Mouse (Mus musculus) cerebellum, adult 11-12 months (tissue): ENCODE results near the gene Dock4.

ENCODE experiments used
- DNase-seq: peaks from one replicate; pipeline ENCODE4 v3.0.0; 2022

Gene Dock4

GRCm38 (mm10) chr12:40445648-40446449 is at the start of gene Dock4, which contains the start of gene Zfp277:
Dock4 (plus strand) TSS chr12:40445952.
Zfp277 (minus strand) TSS chr12:40445902.
- peak; percentile 100 for DNase-seq

DNA sequence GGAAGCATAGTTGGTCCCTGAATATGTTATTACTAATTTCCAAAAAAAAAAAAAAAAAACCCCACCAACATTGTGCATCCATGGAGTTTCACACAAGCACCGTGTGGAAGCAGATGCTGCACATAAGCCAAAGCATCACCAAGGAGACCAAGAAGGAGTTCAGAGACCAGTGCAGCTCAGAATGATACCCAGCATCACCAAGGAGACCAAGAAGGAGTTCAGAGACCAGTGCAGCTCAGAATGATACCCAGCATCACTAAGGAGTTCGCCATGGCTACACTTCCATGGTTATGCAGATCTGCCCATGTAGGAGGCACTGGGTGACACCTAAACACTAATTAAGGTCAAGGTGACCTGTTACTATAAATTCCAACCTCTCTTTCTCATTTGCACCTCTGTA is 46.8 kb upstream of the Dock4 start:
- DNase-seq: no peak

- no peak for DNase-seq
Observed at GRCm38 (mm10) chr12:40399386-40399785, 46.4 kb upstream of the Dock4 start.

DNA sequence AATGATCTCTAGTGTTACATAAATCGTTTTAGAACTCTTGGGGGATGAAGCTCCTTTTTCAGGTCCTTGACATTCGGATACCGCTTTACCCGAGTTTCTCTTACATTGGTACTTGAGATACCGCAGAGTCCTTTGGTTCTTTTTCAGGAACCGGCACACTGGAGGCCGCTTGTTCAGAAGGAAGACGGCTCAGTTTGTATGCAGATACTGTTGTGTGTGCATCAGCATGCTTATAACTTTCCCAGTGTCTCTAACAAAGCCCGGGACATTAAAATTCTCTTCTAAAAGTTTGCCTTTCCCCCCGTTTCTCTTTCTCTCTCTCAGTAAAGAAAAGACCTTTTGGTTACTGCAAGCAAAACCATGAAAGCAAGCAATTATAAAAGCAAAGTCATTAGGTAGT is 45.9 kb upstream of the Dock4 start:
- no peak for DNase-seq

DNA sequence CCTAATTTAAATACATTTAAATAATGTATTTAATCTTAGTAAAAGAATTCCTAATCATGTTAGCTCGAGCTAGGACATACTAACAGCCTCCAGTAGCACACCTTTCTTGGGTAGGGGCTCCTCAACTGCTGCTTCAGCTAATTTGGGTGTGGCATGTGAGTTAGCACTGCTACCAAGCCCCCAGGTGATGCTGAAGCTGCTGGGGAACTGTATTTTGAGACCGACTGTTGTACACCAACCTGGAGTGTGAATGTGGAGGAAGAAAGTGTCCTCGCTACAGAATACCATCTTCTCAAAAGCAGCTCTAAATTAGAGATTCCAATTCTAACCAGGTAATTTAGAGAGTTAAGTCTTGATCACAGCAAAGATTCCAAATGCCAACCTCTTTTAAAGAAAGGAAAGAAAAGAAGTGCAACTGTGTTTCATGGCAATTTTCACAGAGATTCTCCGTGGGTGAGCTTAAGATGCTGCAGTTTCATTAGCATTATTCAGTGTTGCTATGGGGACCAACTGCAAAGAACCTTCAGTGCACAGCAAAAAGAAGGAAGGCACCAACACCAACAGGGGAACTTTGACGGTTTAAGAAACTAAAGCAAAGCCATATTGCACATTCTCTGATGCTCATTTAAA is 31.0 kb upstream of the Dock4 start:
- DNase-seq: no peak

DNA sequence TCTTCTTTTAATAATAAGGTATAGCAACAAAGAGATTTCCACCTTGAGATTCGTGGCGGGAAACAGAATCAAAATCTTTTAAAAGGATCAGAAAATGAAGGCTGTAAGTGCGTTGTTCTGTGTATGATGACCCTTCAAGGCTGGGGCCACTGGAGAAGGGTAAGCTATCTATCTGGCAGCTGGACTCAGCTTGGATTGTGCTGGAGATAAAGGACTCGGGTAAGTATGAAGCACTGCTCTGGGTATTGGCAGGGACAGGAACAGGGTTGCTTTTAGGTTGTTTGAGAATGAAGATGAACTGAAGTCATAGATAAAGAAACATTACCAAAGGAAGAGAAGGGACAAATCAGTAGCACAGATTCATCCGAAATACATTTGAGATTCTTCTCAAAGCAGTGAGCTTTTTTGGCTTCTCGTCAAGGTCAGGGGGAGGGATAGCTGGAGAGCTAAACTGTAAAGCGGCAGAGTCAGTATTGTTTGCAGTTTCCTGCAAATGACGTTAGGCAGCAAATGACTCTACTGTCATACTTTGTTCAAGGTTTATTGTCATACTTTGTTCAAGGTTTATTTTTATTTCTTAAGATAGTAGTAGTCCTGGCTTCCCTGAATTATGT is 30.3 kb upstream of the Dock4 start:
- no peak for DNase-seq

- DNase-seq: no peak
Observed at GRCm38 (mm10) chr12:40417257-40417656, 28.5 kb upstream of the Dock4 start.

DNA sequence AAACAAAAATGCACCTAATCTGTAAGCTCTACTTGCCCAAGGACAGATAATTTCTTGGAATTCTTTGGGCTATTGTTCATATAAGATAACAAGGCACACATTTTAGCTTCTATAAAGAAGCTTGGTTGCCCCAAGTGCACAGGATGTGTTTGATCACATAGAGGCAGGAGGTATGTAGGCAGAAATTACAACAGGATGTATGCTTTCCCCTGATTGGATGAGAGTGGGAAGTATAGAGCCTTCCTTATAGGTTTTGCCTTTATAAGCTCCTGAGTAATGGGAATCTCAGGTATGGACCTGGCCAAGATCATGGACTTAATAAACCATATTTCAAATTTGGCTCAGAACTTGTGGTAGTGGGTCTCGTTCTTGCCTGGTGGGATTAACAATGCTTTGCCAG is 20.8 kb upstream of the Dock4 start:
- no peak for DNase-seq

- no peak for DNase-seq
Observed at GRCm38 (mm10) chr12:40427606-40428005, 18.1 kb upstream of the Dock4 start.

DNA sequence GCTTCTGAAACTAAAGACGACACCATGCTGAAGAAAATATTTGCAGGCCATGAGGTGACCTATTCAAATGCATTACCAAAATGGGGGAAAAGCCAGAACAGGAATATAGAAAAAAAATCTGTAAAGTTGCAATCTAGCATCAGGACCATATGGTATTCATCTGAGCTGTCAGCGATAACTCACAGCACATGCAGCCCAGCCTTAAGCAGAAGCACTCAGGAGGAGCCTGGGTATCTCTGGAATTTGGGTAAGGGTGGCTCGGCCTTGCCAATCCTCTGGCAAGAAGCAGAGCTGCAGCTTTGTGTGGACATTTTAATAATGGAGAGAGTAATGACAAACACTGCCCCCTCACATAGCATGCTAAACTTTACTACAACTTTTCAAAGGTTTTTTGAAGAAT is 15.8 kb upstream of the Dock4 start:
- no peak for DNase-seq

DNA sequence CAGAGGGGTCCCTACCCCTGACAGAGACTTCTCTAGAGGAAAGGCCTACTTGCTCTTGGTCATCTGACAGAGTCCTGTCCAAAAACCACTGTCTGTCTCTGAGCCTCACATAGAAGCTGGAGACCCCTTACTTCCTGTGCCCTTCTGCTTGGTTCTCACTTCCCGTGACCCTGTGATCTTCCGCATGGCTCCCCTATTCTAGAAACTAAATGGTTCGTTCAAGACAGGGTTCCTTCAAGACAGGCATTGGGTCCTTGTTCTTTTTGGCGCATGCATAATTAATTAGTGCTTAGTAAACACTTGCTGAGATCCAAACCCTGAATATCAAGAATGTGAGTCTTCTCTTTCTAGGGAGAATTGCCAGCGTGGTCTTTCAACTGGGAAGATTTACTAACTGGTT is 14.7 kb upstream of the Dock4 start:
- DNase-seq: no peak

DNA sequence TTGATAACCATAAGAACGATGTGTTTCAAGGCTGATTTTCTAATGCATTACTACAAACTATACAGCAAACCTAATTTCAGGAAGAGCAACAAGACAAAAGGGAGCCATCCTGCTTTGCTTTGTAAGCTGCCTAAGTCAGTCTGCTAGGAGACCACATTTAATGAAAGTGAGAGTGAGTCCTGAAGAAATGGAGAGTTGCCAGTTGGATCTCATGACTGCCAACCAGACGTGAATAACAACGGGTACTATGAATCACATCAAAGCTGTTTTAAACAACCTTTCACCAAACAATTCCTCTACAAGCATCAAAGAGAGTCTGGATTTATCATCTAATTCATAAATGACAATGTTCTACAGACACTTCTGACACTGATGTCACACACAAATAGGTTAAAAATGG is 11.7 kb upstream of the Dock4 start:
- no peak for DNase-seq

GRCm38 (mm10) chr12:40438049-40438448 is 7.7 kb upstream of the Dock4 start:
- DNase-seq: no peak

DNA sequence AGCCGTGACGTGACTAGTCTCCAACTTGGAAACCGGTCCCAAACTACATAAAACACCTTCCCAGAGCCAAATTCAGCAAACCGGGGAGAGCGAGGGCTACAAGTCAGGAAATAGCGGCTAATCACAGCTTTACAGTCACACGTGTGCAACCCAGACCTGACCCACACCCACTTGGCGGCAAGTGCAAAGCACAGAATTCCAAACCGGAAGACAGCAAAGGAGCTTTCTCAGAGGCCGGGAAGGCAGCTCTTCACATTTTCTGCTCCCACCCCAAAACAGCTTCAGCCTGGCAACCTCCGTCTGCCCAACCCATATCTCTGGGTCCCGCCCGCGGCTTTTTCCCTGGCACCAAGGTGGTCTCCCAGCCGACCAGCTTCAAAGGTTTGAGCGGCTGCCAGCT is 546 bp upstream of the Dock4 start:
- no peak for DNase-seq

- peak; percentile 82 for DNase-seq
Observed at GRCm38 (mm10) chr12:40446450-40447381, 964 bp downstream of the Dock4 start.

DNA sequence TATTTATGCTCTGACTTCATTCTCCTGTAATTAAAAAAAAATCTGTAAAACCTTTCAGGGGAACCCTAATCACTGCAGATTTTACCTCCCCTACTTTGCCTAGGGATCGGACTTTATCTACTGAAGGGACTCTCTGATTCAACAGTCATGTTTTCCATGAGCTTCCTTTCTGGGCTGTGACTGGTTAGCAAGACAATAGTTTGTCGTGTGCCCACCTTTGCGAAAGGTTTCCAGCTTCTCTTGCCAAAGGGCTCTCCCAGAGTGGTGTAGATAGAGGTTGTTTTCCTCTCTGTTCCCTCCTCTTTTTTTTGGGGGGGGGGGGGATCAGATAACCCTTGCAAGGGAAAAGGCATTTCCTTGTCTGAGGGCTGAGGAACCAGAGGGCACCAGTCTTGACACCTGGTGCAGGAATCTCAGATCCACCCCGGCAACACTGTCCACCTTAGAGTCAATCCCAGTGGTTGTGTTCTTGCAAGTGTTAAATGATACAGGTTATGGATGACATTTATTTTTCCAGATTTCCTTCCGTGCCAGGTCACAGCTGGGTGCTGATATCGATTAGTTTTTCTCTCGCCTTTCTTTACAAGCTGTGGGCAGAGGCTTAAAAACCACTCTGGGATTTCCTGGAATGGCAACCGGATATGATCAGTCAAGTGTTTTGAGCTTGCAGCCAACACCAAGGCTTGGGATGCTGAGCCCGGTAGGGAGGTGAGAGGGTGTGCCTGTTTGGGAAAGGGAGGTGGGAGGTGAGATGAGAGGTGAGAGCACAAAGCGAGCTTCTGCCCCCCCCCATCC is 2.0 kb downstream of the Dock4 start:
- DNase-seq: peak; percentile 57

- DNase-seq: no peak
Observed at GRCm38 (mm10) chr12:40449119-40449795, 3.5 kb downstream of the Dock4 start.

- DNase-seq: peak; percentile 78
Observed at GRCm38 (mm10) chr12:40456517-40456916, 10.8 kb downstream of the Dock4 start.

- DNase-seq: no peak
Observed at GRCm38 (mm10) chr12:40458977-40459376, 13.2 kb downstream of the Dock4 start.

DNA sequence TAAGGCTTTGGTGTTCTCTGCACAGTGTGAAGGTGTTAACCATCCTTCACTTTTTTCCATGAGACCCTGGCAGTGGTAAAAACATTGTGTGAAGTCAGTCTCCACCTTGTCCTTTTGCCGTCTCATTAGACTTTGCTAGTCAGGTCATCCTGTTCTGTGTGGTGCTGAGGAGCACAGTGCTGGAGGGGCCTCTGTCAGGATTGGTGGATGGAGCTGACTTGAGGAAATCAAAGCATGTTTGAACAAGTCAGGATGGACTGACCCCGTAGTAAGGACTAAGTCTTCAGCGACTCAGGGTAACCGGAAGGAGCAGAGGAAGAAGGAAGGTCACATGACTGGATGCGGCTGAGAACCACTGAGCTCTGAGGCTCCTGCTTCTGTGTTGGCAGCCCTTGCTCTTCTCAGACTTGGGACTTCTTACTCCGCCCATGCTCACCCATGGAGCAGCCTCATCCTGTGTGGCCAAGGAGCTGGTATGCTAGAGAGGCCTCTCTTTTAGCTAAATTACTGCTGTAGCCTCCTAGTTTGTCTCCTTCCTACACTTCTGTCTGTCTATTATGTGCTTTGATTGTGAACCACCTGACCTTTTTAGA is 14.0 kb downstream of the Dock4 start:
- no peak for DNase-seq

DNA sequence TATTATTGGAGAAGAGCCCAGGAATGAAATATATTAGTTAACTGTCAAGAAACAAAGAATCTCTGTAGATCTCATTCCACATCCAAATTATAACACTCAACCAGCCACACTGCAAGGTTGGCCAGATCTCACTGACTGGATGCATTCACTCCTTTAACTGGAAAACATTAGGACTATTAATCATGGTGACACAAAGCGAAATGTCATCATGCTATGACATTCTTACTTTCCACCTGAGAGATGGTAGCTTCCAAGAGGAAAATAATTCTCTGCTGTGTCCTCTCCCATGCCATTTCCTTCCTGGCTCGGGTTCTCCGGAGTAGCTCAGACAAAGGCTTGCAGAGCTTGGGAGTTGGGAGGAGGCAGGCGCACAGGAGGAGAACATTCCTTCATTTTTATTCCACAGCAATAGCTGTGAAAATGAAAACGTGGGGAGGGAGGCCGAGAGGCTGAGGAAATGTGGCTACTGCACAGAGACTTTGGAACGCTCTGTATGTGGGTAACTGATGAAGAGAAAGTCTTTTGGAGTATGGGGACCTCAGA is 17.0 kb downstream of the Dock4 start:
- DNase-seq: no peak
